In genomic region chr10:56204348-56204747, GRCm38 (mm10) we compare ENCODE assay signal across 28 mouse cellular contexts. TPM values are rescaled to one million over a fixed set of nuclear protein-coding genes. Genes with fewer than 3 reads are reported as not detected.
DNase-seq lines count a peak whose midpoint lies in the region; ATAC-seq and TF ChIP-seq lines count a peak whose summit lies in the region.
"Had no signal": no experiment of that assay in that cellular context is flagged by ENCODE, and none has a peak within 500 bp of the region (broad histone marks: within the 10 kb centered on the region; RNA-seq: fewer than 3 reads in every experiment).

No protein-coding gene starts in this region.

- no peaks in the 10 kb centered on the region for H3K36me3 ChIP-seq in forebrain, postnatal 0 days (ENCODE audit: insufficient read depth)
- H3K36me3 ChIP-seq in forebrain, embryonic 11.5 days (ENCODE audit: control insufficient read depth, insufficient read depth, low read length): no peaks in the 10 kb centered on the region
- H3K36me3 ChIP-seq: embryonic facial prominence, embryonic 12.5 days; embryonic facial prominence, embryonic 15.5 days; forebrain, embryonic 15.5 days; heart, embryonic 12.5 days; heart, embryonic 15.5 days; hindbrain, embryonic 10.5 days; hindbrain, embryonic 13.5 days had no signal

- no peak overlapping the region for H3K9ac ChIP-seq in forebrain, postnatal 0 days
- no peak overlapping the region for H3K9ac ChIP-seq in forebrain, embryonic 11.5 days (ENCODE audit: low read length)
- H3K9ac ChIP-seq: embryonic facial prominence, embryonic 12.5 days; embryonic facial prominence, embryonic 15.5 days; forebrain, embryonic 15.5 days; heart, embryonic 12.5 days; heart, embryonic 15.5 days; hindbrain, embryonic 13.5 days had no signal

- 67% methylated on average over 2 of the region's 2 CpGs for WGBS in forebrain, postnatal 0 days
- WGBS in forebrain, embryonic 11.5 days: 90% methylated on average over 2 of the region's 2 CpGs
- WGBS in cerebellum, adult 2 months: 90% methylated on average over 2 of the region's 2 CpGs

- H3K27me3 ChIP-seq in forebrain, postnatal 0 days (ENCODE audit: insufficient read depth, low read length): no peaks in the 10 kb centered on the region
- H3K27me3 ChIP-seq in forebrain, embryonic 11.5 days (ENCODE audit: control insufficient read depth, insufficient read depth, low read length): no peaks in the 10 kb centered on the region
- H3K27me3 ChIP-seq in cerebellum, adult 2 months (ENCODE audit: control insufficient read depth, insufficient read depth, low read length): no peaks in the 10 kb centered on the region
- H3K27me3 ChIP-seq: embryonic facial prominence, embryonic 12.5 days; embryonic facial prominence, embryonic 15.5 days; forebrain, embryonic 15.5 days; heart, embryonic 12.5 days; heart, embryonic 15.5 days; hindbrain, embryonic 13.5 days had no signal

- TF ChIP-seq POLR2A in brain, embryonic 14.5 days (IDR thresholded peaks at IDR 0.05; ENCODE audit: borderline replicate concordance, extremely low read depth, insufficient read depth, insufficient read length, poor library complexity, severe bottlenecking): no peak
- TF ChIP-seq POLR2A in cerebellum, adult 2 months (IDR thresholded peaks at IDR 0.05; ENCODE audit: borderline replicate concordance, insufficient read depth, low read length): no peak

- ATAC-seq in forebrain, postnatal 0 days: peak; percentile 47; the same call in 1 of the 2 replicates
- no peak for ATAC-seq in forebrain, embryonic 11.5 days (replicated peaks; ENCODE audit: low FRiP score)
- ATAC-seq: CD4-positive, CD25-positive, alpha-beta regulatory T cell, adult 4 months; forebrain, embryonic 15.5 days; hindbrain, embryonic 16.5 days had no signal

- peak; percentile 14 for DNase-seq in forebrain, postnatal 0 days
- no peak for DNase-seq in forebrain, embryonic 11.5 days (ENCODE audit: low spot score)
- DNase-seq in layer of hippocampus, adult 2 months (ENCODE audit: low spot score in 2 of 2): peak; percentile 18 to 51
- no peak for DNase-seq in layer of hippocampus, adult 9-10 months (ENCODE audit: low spot score)
- peak; percentile 36 for DNase-seq in brain, embryonic 14.5 days (ENCODE audit: low read depth)
- peak; percentile 54 for DNase-seq in layer of hippocampus, adult 9-11 months
- no peak for DNase-seq in gastrocnemius, postnatal 10 days
- no peak for DNase-seq in cerebellum, adult 2 months
- DNase-seq: adrenal gland, adult 2 months; adrenal gland, postnatal 14 days; cerebellum, adult 18-20 months; cerebellum, adult 9-11 months; cerebellum, postnatal 25 days; gastrocnemius, adult 2 months; gastrocnemius, postnatal 25 days; heart, adult 18-20 months; heart, postnatal 10 days; heart, postnatal 36 days had no signal

- H3K4me3 ChIP-seq in forebrain, postnatal 0 days (ENCODE audit: low read depth, low read length): no peak overlapping the region
- H3K4me3 ChIP-seq in forebrain, embryonic 11.5 days (ENCODE audit: low read depth, low read length): no peak overlapping the region
- no peak overlapping the region for H3K4me3 ChIP-seq in layer of hippocampus, adult 2 months
- H3K4me3 ChIP-seq in cerebellum, adult 2 months (replicated peaks; ENCODE audit: insufficient read depth, low read depth, low read length): no peak overlapping the region
- H3K4me3 ChIP-seq: embryonic facial prominence, embryonic 12.5 days; embryonic facial prominence, embryonic 15.5 days; forebrain, embryonic 15.5 days; gastrocnemius, adult 2 months; heart, embryonic 12.5 days; heart, embryonic 15.5 days; hindbrain, embryonic 10.5 days; hindbrain, embryonic 13.5 days had no signal

- no peak for TF ChIP-seq CTCF in forebrain, postnatal 0 days (IDR thresholded peaks at IDR 0.05; ENCODE audit: low read depth)
- no peak for TF ChIP-seq CTCF in layer of hippocampus, adult 2 months (conservative IDR thresholded peaks at IDR 0.05)
- no peak for TF ChIP-seq CTCF in brain, embryonic 14.5 days (IDR thresholded peaks at IDR 0.05; ENCODE audit: borderline replicate concordance, extremely low read depth, insufficient read depth, insufficient read length)
- TF ChIP-seq CTCF in cerebellum, adult 2 months (IDR thresholded peaks at IDR 0.05; ENCODE audit: borderline replicate concordance, insufficient read depth, low read depth, low read length): no peak

- no peak overlapping the region for H3K4me2 ChIP-seq in forebrain, postnatal 0 days (ENCODE audit: low read depth)
- no peak overlapping the region for H3K4me2 ChIP-seq in forebrain, embryonic 11.5 days (ENCODE audit: low read depth, low read length, severe bottlenecking)
- H3K4me2 ChIP-seq: embryonic facial prominence, embryonic 12.5 days; embryonic facial prominence, embryonic 15.5 days; forebrain, embryonic 15.5 days; heart, embryonic 12.5 days; heart, embryonic 15.5 days; hindbrain, embryonic 13.5 days had no signal

- no peaks in the 10 kb centered on the region for H3K4me1 ChIP-seq in forebrain, postnatal 0 days (ENCODE audit: insufficient read depth)
- H3K4me1 ChIP-seq in forebrain, embryonic 11.5 days (replicated peaks; ENCODE audit: control insufficient read depth, insufficient read depth, low read length): no peaks in the 10 kb centered on the region
- H3K4me1 ChIP-seq in cerebellum, adult 2 months (ENCODE audit: control insufficient read depth, insufficient read depth, low read length): no peaks in the 10 kb centered on the region
- H3K4me1 ChIP-seq: embryonic facial prominence, embryonic 12.5 days; embryonic facial prominence, embryonic 15.5 days; forebrain, embryonic 15.5 days; heart, embryonic 12.5 days; heart, embryonic 15.5 days; hindbrain, embryonic 10.5 days; hindbrain, embryonic 13.5 days had no signal

- no peaks in the 10 kb centered on the region for H3K9me3 ChIP-seq in forebrain, postnatal 0 days (ENCODE audit: low read length)
- H3K9me3 ChIP-seq in forebrain, embryonic 11.5 days (ENCODE audit: control insufficient read depth, low read length): no peaks in the 10 kb centered on the region
- H3K9me3 ChIP-seq: embryonic facial prominence, embryonic 12.5 days; embryonic facial prominence, embryonic 15.5 days; forebrain, embryonic 15.5 days; heart, embryonic 12.5 days; heart, embryonic 15.5 days; hindbrain, embryonic 10.5 days; hindbrain, embryonic 13.5 days had no signal

- no peak overlapping the region for H3K27ac ChIP-seq in forebrain, postnatal 0 days (ENCODE audit: low read depth, low read length)
- no peak overlapping the region for H3K27ac ChIP-seq in forebrain, embryonic 11.5 days (ENCODE audit: low read depth, low read length)
- H3K27ac ChIP-seq in layer of hippocampus, adult 2 months: peak overlapping the region; percentile 73
- no peak overlapping the region for H3K27ac ChIP-seq in cerebellum, adult 2 months (ENCODE audit: insufficient read depth, low read length)
- H3K27ac ChIP-seq: embryonic facial prominence, embryonic 12.5 days; embryonic facial prominence, embryonic 15.5 days; forebrain, embryonic 15.5 days; gastrocnemius, adult 2 months; heart, embryonic 15.5 days; hindbrain, embryonic 10.5 days; hindbrain, embryonic 13.5 days had no signal

RNA-seq across cellular contexts. Expression of gene Tbc1d32, which starts 24.1 kb away (rescaled TPM):
- 6.8 and 7.5 TPM in 2 replicates for total RNA-seq in forebrain, postnatal 0 days (2014; rRNA removed)
- 1.4 and 2.2 TPM in 2 replicates for polyA plus RNA-seq in forebrain, postnatal 0 days (2015; fragmentation: Nextera tagmentation; extraction: Ambion mirVana)
- polyA plus RNA-seq in forebrain, embryonic 11.5 days (2014; fragmentation: Nextera tagmentation; extraction: Ambion mirVana): 4.0 TPM in 2 replicates
- 1 to 10 TPM; 8.9 to 9.8 TPM for total RNA-seq in layer of hippocampus, adult 2 months (2021)
- polyA plus RNA-seq in brain, embryonic 14.5 days (2012; rRNA removed): 2.4 and 3.0 TPM in 2 replicates
- 1 to 10 TPM; 2.1 to 2.4 TPM for total RNA-seq in gastrocnemius, postnatal 10 days (2021)
- 3.5 TPM in 2 replicates for polyA plus RNA-seq in cerebellum, adult 2 months (2012; rRNA removed)
- total RNA-seq: MEL had no signal

Comparison
In these comparisons a context has a peak if more than half of its experiments do, and no peak if none do; other contexts are left out.
1. DNase-seq: peak in forebrain, postnatal 0 days (single experiment), layer of hippocampus, adult 2 months (2 of 2), brain, embryonic 14.5 days (single experiment) and layer of hippocampus, adult 9-11 months (single experiment); none in forebrain, embryonic 11.5 days (single experiment), layer of hippocampus, adult 9-10 months (single experiment), gastrocnemius, postnatal 10 days (single experiment) and cerebellum, adult 2 months (0 of 2).